Mouse (Mus musculus) hindbrain, embryonic 10.5 days (tissue): ENCODE results near the gene Fam234a. TPM values are rescaled to one million over a fixed set of nuclear protein-coding genes. Genes with fewer than 3 reads are reported as not detected.
"Not testable (repeated sequence)": the region's sequence is repeated elsewhere in the genome, so short reads cannot be mapped to it uniquely, and the experiment has no call there.

Experiments used
- DNase-seq: peaks from one replicate; pipeline ENCODE4 v3.0.0-alpha.2; 2017; ENCODE audit warnings: low spot score
- H3K27ac ChIP-seq: fragments of 300-500 bp; sonication (generic); 2 replicates; pipeline ENCODE4 v1.5.1; 2016; ENCODE audit warnings: mild to moderate bottlenecking, moderate library complexity
- H3K27me3 ChIP-seq: fragments of 300-500 bp; sonication (generic); 2 replicates; pipeline ENCODE4 v1.6.1; 2016; ENCODE audit warnings: mild to moderate bottlenecking; ENCODE audit not compliant: poor library complexity, insufficient read depth, severe bottlenecking
- H3K36me3 ChIP-seq: fragments of 300-500 bp; sonication (generic); 2 replicates; pipeline ENCODE4 v1.6.1; 2016; ENCODE audit warnings: mild to moderate bottlenecking, moderate library complexity
- H3K4me1 ChIP-seq: fragments of 300-500 bp; sonication (generic); replicated peaks from 2 replicates; pipeline ENCODE4 v1.6.1; 2016; ENCODE audit warnings: mild to moderate bottlenecking
- H3K4me3 ChIP-seq: fragments of 300-500 bp; sonication (generic); 2 replicates; pipeline ENCODE4 v1.5.1; 2016; ENCODE audit warnings: mild to moderate bottlenecking, moderate library complexity
- H3K9me3 ChIP-seq: fragments of 300-500 bp; sonication (generic); 2 replicates; pipeline ENCODE4 v1.6.1; 2016; ENCODE audit warnings: mild to moderate bottlenecking, moderate library complexity
- WGBS: fragments of 180-500 bp; shearing (Covaris S2); methylation state at CpG from one replicate; pipeline ENCODE4 v1.1.7; 2016; 5-methylcytosine and 5-hydroxymethylcytosine counted together
- polyA plus RNA-seq: library from polyadenylated mRNA; unstranded; fragments of >200 nt; fragmentation: Nextera tagmentation; extraction: Ambion mirVana; gene quantifications from 2 replicates; pipeline ENCODE4 v1.2.1, GENCODE M21; 2016

Gene Fam234a
- polyA plus RNA-seq, 1 experiment from 2014 or later: 30.8 TPM

- 94% methylated on average over 11 of the region's 11 CpGs for WGBS
- no peaks in the 10 kb centered on the region for H3K4me1 ChIP-seq
- H3K9me3 ChIP-seq: no peaks in the 10 kb centered on the region
- H3K36me3 ChIP-seq: peaks cover 100% of the 10 kb centered on the region
- no peak overlapping the region for H3K27ac ChIP-seq
- no peak for DNase-seq
- no peak overlapping the region for H3K4me3 ChIP-seq
- H3K27me3 ChIP-seq: no peaks in the 10 kb centered on the region
Measured at GRCm38 (mm10) chr17:26188091-26188805, 55.8 kb downstream of the Fam234a start.

- no peak overlapping the region for H3K4me3 ChIP-seq
- H3K4me1 ChIP-seq: no peaks in the 10 kb centered on the region
- no peaks in the 10 kb centered on the region for H3K27me3 ChIP-seq
- no peak for DNase-seq
- 95% methylated on average over 5 of the region's 5 CpGs for WGBS
- no peak overlapping the region for H3K27ac ChIP-seq
- no peaks in the 10 kb centered on the region for H3K9me3 ChIP-seq
- peaks cover 100% of the 10 kb centered on the region for H3K36me3 ChIP-seq
Measured at GRCm38 (mm10) chr17:26187592-26187991, 56.5 kb downstream of the Fam234a start.

GRCm38 (mm10) chr17:26181179-26181578, 62.9 kb downstream of the Fam234a start:
- H3K4me3 ChIP-seq: no peak overlapping the region
- H3K9me3 ChIP-seq: peaks cover 2% of the 10 kb centered on the region; the same call in 1 of the 2 replicates
- DNase-seq: no peak
- no peak overlapping the region for H3K27ac ChIP-seq
- peaks cover 77% of the 10 kb centered on the region for H3K36me3 ChIP-seq
- no peaks in the 10 kb centered on the region for H3K27me3 ChIP-seq
- WGBS: 93% methylated on average over 3 of the region's 3 CpGs
- no peaks in the 10 kb centered on the region for H3K4me1 ChIP-seq

GRCm38 (mm10) chr17:26178611-26179010, 65.4 kb downstream of the Fam234a start:
- Histone ChIP-seq H3K4me1 (no peaks in the 10 kb centered on the region), H3K27ac (no peak overlapping the region), H3K9me3 (peaks cover 2% of the 10 kb centered on the region; the same call in 1 of the 2 replicates), H3K4me3 (no peak overlapping the region), H3K36me3 (peaks cover 75% of the 10 kb centered on the region), H3K27me3 (no peaks in the 10 kb centered on the region)
- no peak for DNase-seq

GRCm38 (mm10) chr17:26175248-26175647, 68.8 kb downstream of the Fam234a start:
- not testable (repeated sequence) for H3K27me3 ChIP-seq, H3K9me3 ChIP-seq, H3K27ac ChIP-seq, H3K4me3 ChIP-seq, DNase-seq, H3K4me1 ChIP-seq
- H3K36me3 ChIP-seq: peaks cover 69% of the 10 kb centered on the region
- 89% methylated on average over 2 of the region's 2 CpGs for WGBS

GRCm38 (mm10) chr17:26168039-26168438, 76.0 kb downstream of the Fam234a start:
- Histone ChIP-seq H3K9me3 (no peaks in the 10 kb centered on the region), H3K27ac (no peak overlapping the region), H3K36me3 (peaks cover 46% of the 10 kb centered on the region), H3K4me3 (no peak overlapping the region), H3K27me3 (no peaks in the 10 kb centered on the region), H3K4me1 (no peaks in the 10 kb centered on the region; the same call in 1 of the 2 replicates)
- 91% methylated on average over 2 of the region's 2 CpGs for WGBS
- DNase-seq: no peak

GRCm38 (mm10) chr17:26162736-26163135, 81.3 kb downstream of the Fam234a start:
- H3K4me1 ChIP-seq: no peaks in the 10 kb centered on the region; the same call in 1 of the 2 replicates
- WGBS: 91% methylated on average over 1 of the region's 1 CpGs

More at GRCm38 (mm10) chr17:26162736-26163135, 81.3 kb downstream of the Fam234a start:
- Histone ChIP-seq H3K9me3 (no peaks in the 10 kb centered on the region), H3K4me3 (no peak overlapping the region), H3K27ac (no peak overlapping the region), H3K27me3 (no peaks in the 10 kb centered on the region), H3K36me3 (peaks cover 37% of the 10 kb centered on the region)
- no peak for DNase-seq

Other genes starting within 250 kb of the Fam234a start
- gene Rab11fip3, start 174.7 kb downstream of the Fam234a start, polyA plus RNA-seq: 24.7 and 30.9 TPM in 2 replicates
- 30.2 and 30.7 TPM in 2 replicates for gene Decr2, start 153.9 kb downstream of the Fam234a start, polyA plus RNA-seq
- gene Nme4, start 148.6 kb downstream of the Fam234a start, polyA plus RNA-seq: 95.9 and 109 TPM in 2 replicates
- 1.8 and 1.9 TPM in 2 replicates for gene Tmem8, start 130.9 kb downstream of the Fam234a start, polyA plus RNA-seq
- gene Mrpl28, start 120.7 kb downstream of the Fam234a start, polyA plus RNA-seq: 301 and 318 TPM in 2 replicates
- 9.1 and 9.4 TPM in 2 replicates for gene Axin1, start 105.6 kb downstream of the Fam234a start, polyA plus RNA-seq
- gene Pdia2, start 45.2 kb downstream of the Fam234a start, polyA plus RNA-seq: 0.55 and 1.3 TPM in 2 replicates
- 0.81 and 1.5 TPM in 2 replicates for gene Rgs11, start 41.3 kb downstream of the Fam234a start, polyA plus RNA-seq
- gene Arhgdig, start 36.5 kb downstream of the Fam234a start, polyA plus RNA-seq: 6.4 and 8.3 TPM in 2 replicates
- 113 and 128 TPM in 2 replicates for gene Luc7l, start 8.7 kb upstream of the Fam234a start, polyA plus RNA-seq
- 0.07 and 0.16 TPM in 2 replicates for gene Neurl1b, start 170.6 kb upstream of the Fam234a start, polyA plus RNA-seq